Mouse (Mus musculus) gastrocnemius, adult 2 months (tissue): ENCODE results near the gene Tnfrsf12a. TPM values are rescaled to one million over a fixed set of nuclear protein-coding genes. Genes with fewer than 3 reads are reported as not detected.

Experiments
- DNase-seq: peaks from one replicate; pipeline ENCODE4 v3.0.0; 2022
- H3K27ac ChIP-seq: fragments of 200-600 bp; 2 replicates; pipeline ENCODE4 v1.8.1; 2022; ENCODE audit warnings: mild to moderate bottlenecking
- H3K4me3 ChIP-seq: fragments of 200-600 bp; 2 replicates; pipeline ENCODE4 v1.8.1; 2022; ENCODE audit warnings: mild to moderate bottlenecking, moderate library complexity
- CTCF ChIP-seq: fragments of 200-600 bp; IDR thresholded peaks from 2 replicates; pipeline ENCODE4 v1.8.1; 2022; ENCODE audit warnings: antibody characterized with exemption, mild to moderate bottlenecking, moderate library complexity
- intact Hi-C: fragments of 180-260 bp; cut with DNase I; formaldehyde crosslinking; loops from one replicate; pipeline ENCODE4 v1.15.1; 2025
- total RNA-seq, 2 experiments: library from RNA; stranded (reverse); gene quantifications; 2 replicates each; pipeline ENCODE4 v1.2.3; 2021

Tnfrsf12a gene
- total RNA-seq, 2 experiments from 2014 or later = 19.5 to 27.5 TPM

- DNase-seq = no peak
- no peak overlapping the region for H3K27ac ChIP-seq
- H3K4me3 ChIP-seq = no peak overlapping the region
- intact Hi-C loops = loop anchor here (2.0 kb wide), 1 partner anchor 26 kb away; the partner anchor contains the start of gene Tnfrsf12a
- TF ChIP-seq CTCF = no peak
Measured at GRCm38 (mm10) chr17:23703301-23703700, 26.0 kb upstream of the Tnfrsf12a start.

DNA sequence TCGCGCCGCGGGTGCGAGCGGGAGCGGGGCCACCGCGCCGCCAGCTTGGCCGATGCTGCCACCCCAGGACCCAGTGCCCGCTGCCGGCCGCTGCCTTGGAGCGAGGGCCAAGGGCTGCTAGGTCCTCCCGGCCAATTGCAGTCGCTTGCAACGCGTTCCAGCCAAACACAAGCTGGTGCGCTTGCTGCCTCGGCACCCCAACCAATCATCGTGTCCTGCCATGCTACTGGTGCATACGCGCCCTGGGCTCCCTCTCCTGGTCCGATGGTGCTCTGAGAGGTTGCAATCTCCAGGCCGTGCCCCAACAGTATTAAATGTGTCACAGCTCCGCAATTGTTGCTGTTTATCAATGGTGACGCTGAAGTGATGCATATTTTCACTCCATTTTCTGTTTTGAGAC, 22.8 kb upstream of the Tnfrsf12a start:
- H3K4me3 ChIP-seq = peak overlapping the region; percentile 91
- H3K27ac ChIP-seq = peak overlapping the region; percentile 87
- peak; percentile 96 for DNase-seq
- TF ChIP-seq CTCF = peak; percentile 87
- intact Hi-C loops = no loop called here

- intact Hi-C loops = no loop called here
- DNase-seq = peak; percentile 80
- peak overlapping the region; percentile 87 for H3K27ac ChIP-seq
- peak overlapping the region; percentile 91 for H3K4me3 ChIP-seq
- TF ChIP-seq CTCF = peak; percentile 20; the same call in 1 of the 2 replicates
Measured at GRCm38 (mm10) chr17:23699131-23700077, 22.1 kb upstream of the Tnfrsf12a start.

DNA sequence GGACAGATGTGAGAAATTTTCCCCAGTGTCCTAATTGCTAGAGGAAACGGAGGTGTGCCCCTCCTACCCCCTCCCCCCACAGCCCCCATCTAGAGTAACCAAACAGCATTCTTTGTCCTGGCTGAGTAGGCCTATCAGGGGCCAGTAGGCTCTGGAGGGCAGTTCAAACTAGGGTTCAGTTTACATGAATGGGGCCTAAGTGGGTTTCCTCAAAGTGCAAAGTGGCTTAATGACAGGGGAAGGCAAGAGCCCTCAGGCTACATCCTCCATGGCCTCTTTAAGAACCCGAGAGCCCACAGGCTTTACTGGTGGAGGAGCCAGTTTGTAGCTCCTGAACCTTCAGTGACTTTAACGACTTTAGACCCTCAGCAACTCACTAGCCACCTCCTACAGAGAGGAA, 18.5 kb upstream of the Tnfrsf12a start:
- intact Hi-C loops = no loop called here
- no peak for DNase-seq
- TF ChIP-seq CTCF = no peak
- Histone ChIP-seq H3K4me3 (no peak overlapping the region), H3K27ac (no peak overlapping the region)

DNA sequence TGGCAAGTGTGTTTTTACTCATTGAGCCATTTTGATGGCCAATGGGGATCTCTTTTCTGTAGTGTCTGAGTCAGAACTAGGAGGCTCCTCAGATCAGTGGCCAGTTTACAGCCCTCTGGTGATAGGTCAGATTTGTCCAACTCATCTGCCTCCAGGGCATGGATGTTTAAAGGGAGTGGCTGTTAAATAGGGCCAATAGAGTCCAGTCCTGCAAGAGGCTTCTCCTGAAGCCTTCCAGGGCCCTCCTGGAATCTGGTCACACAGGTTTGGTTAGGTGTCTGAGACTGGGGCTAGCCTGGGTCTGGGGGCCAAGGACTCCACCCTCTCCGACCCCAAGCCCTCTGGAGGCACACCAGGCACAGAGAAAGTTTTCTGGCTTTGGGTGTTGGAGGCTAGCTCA, 17.2 kb upstream of the Tnfrsf12a start:
- no peak for DNase-seq
- TF ChIP-seq CTCF = no peak
- Histone ChIP-seq H3K4me3 (no peak overlapping the region), H3K27ac (no peak overlapping the region)
- intact Hi-C loops = no loop called here

DNA sequence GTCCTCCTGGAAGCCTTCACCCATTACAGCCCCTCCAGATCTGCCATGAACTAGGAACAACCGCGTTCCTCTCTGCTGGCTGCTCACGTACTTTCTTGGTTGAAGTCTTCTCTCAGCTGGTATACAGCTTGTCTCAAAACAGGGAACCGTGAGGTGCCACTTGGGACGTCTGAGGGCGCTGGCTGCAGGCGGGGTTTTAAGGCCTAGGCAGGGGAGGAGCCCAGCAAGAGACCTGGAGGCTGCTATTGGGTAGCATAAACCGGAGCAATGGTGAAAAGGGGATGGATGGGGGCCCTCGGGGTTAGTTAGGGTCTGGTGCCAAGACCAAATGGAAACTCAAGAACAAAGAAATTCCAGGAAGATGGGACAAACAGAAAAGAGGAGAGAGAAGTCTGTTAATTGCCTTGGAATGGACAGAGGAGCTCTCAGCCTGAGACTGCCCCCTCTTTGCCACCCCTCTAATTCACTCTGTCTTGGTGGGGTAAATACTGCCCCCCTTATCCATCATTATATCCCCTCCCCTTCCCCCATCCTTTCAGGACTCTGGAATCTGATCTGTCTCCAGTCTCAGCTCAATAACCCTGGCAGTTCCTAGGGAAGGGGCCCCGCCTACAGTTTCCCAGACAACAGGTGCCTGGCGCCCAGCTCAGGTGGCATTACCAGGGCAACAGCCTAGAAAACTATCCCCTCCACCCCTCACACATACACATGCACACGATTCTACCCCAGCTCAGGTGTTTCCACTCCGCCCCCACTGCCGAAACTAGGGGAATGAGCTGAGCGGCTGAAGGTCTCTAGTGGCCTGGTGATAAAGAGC, 6.8 kb upstream of the Tnfrsf12a start, which contains the start of gene Cldn9:
Gene Cldn9, minus strand, starts transcription at position 171 of the 817 bp plus-strand sequence.
- Histone ChIP-seq H3K4me3 (no peak within 1 kb of the TSS; the same call in 1 of the 2 replicates), H3K27ac (no peak within 1 kb of the TSS)
- no peak for DNase-seq
- intact Hi-C loops = no loop called here
- no peak for TF ChIP-seq CTCF

DNA sequence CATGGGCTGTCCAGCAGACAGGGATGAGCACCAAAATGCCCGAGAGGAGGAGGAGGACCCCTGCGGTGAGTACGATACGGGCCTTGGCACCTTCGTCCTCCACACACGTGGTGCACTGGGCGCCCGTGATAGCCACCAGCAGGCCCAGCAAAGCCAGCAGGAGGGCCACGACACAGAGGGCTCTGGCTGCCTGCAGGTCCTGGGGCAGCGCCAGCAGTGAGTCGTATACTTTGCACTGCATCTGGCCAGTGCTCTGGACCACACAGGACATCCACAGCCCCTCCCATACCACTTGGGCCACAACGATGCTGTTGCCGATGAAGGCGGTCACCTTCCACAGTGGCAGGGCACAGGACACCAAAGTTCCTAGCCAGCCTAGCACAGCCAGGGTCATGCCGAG, 6.0 kb upstream of the Tnfrsf12a start:
- TF ChIP-seq CTCF = no peak
- intact Hi-C loops = no loop called here
- no peak overlapping the region; the same call in 1 of the 2 replicates for H3K4me3 ChIP-seq
- DNase-seq = no peak
- H3K27ac ChIP-seq = no peak overlapping the region

DNA sequence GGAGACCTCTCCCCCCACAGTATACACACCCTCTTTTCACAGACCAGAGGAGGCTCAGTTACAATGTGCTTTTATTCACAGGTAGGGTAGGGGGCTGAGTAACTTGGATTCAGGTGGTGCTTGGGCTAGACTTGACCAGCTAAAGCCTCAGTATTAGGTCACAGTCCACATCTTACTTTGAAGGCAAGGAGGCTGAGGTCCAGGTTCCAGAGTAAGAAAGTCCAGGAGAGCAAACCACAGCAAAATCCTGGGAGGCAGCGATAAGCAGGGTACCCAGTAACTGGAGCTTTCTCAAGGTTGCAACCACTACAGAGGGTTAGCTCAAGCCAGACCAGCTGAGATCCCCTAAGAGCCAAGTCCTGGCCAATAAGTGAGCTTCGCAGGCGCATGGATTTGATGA, 5.3 kb upstream of the Tnfrsf12a start:
- DNase-seq = no peak
- Histone ChIP-seq H3K4me3 (no peak overlapping the region), H3K27ac (no peak overlapping the region)
- intact Hi-C loops = no loop called here
- TF ChIP-seq CTCF = no peak

- no peak overlapping the region for H3K27ac ChIP-seq
- intact Hi-C loops = no loop called here
- H3K4me3 ChIP-seq = no peak overlapping the region
- no peak for TF ChIP-seq CTCF
- DNase-seq = peak; percentile 2
Measured at GRCm38 (mm10) chr17:23682092-23682491, 4.8 kb upstream of the Tnfrsf12a start.

GRCm38 (mm10) chr17:23681086-23681485, 3.8 kb upstream of the Tnfrsf12a start:
- Histone ChIP-seq H3K27ac (no peak overlapping the region), H3K4me3 (no peak overlapping the region)
- intact Hi-C loops = no loop called here
- TF ChIP-seq CTCF = no peak
- peak; percentile 18 for DNase-seq

GRCm38 (mm10) chr17:23680336-23680735, 3.1 kb upstream of the Tnfrsf12a start:
- no peak overlapping the region for H3K4me3 ChIP-seq
- no peak for TF ChIP-seq CTCF
- intact Hi-C loops = no loop called here
- DNase-seq = no peak
- H3K27ac ChIP-seq = no peak overlapping the region

GRCm38 (mm10) chr17:23679127-23679835, 2.0 kb upstream of the Tnfrsf12a start, which contains the start of gene Cldn6:
TSS of gene Cldn6 (plus strand) at chr17:23679249.
- no peak for TF ChIP-seq CTCF
- H3K27ac ChIP-seq = no peak within 1 kb of the TSS
- no peak for DNase-seq
- intact Hi-C loops = no loop called here
- H3K4me3 ChIP-seq = no peak within 1 kb of the TSS
